In the genomic region with DNA sequence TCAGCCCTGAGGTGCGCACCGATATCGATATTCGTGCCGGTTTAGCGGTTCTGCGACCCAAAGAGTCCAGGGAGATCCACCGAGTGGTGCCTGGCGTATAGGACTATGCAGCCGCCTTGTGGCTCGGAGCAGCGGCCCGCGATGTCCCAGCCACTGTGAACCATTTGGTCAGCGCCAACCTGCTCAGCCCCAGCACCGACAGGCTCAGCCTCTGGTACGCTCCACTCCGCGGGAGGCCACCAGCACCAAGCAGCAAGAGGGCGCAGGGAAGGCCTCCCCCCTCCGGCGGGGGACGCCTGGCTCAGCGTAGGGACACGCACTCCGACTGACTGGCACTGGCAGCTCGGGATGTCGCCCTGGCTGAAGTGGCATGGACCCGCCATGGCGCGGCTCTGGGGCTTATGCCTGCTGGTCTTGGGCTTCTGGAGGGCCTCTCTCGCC, we compare ENCODE assay signal across 9 mouse cellular contexts. TPM values are rescaled to one million over a fixed set of nuclear protein-coding genes. Genes with fewer than 3 reads are reported as not detected.
DNase-seq lines count a peak whose midpoint lies in the region; ATAC-seq and TF ChIP-seq lines count a peak whose summit lies in the region.
"Had no signal": no experiment of that assay in that cellular context is flagged by ENCODE, and none has a peak within 500 bp of the region (broad histone marks: within the 10 kb centered on the region; RNA-seq: fewer than 3 reads in every experiment).

No protein-coding gene starts in this region.

- H3K4me2 ChIP-seq in embryonic facial prominence, embryonic 15.5 days (replicated peaks): peak overlapping the region; percentile 99
- H3K4me2 ChIP-seq in heart, postnatal 0 days (ENCODE audit: low read depth, low read length): peak overlapping the region; percentile 76
- H3K4me2 ChIP-seq in stomach, embryonic 14.5 days (replicated peaks; ENCODE audit: low read depth, low read length): peak overlapping the region; percentile 89

- H3K4me3 ChIP-seq in E14TG2a.4 (replicated peaks; ENCODE audit: low read length): peak overlapping the region; percentile 78
- H3K4me3 ChIP-seq in embryonic facial prominence, embryonic 15.5 days (replicated peaks): peak overlapping the region; percentile 52
- H3K4me3 ChIP-seq in heart, postnatal 0 days (ENCODE audit: low read depth, low read length): peak overlapping the region; percentile 45
- peak overlapping the region; percentile 51 for H3K4me3 ChIP-seq in stomach, embryonic 14.5 days (ENCODE audit: low read depth, low read length)

- peaks cover 72% of the 10 kb centered on the region for H3K27me3 ChIP-seq in E14TG2a.4 (ENCODE audit: insufficient read depth, low read length)
- H3K27me3 ChIP-seq in embryonic facial prominence, embryonic 15.5 days: peaks cover 61% of the 10 kb centered on the region
- peaks cover 62% of the 10 kb centered on the region for H3K27me3 ChIP-seq in heart, postnatal 0 days (ENCODE audit: control insufficient read depth, insufficient read depth, low read length)
- H3K27me3 ChIP-seq in stomach, embryonic 14.5 days (ENCODE audit: control insufficient read depth, insufficient read depth, low read length): peaks cover 33% of the 10 kb centered on the region

- H3K36me3 ChIP-seq in E14TG2a.4 (ENCODE audit: insufficient read depth, low read length): no peaks in the 10 kb centered on the region
- no peaks in the 10 kb centered on the region for H3K36me3 ChIP-seq in embryonic facial prominence, embryonic 15.5 days
- no peaks in the 10 kb centered on the region for H3K36me3 ChIP-seq in heart, postnatal 0 days (replicated peaks; ENCODE audit: control insufficient read depth, insufficient read depth, low read length)
- H3K36me3 ChIP-seq in stomach, embryonic 14.5 days (ENCODE audit: control insufficient read depth, insufficient read depth, low read length): no peaks in the 10 kb centered on the region

- H3K9ac ChIP-seq in embryonic facial prominence, embryonic 15.5 days: peak overlapping the region; percentile 33
- no peak overlapping the region for H3K9ac ChIP-seq in heart, postnatal 0 days (replicated peaks; ENCODE audit: low read depth, low read length)
- H3K9ac ChIP-seq in stomach, embryonic 14.5 days (replicated peaks; ENCODE audit: low read depth, low read length): peak overlapping the region; percentile 21; the same call in 1 of the 2 replicates

- TF ChIP-seq CTCF in E14TG2a.4 (conservative IDR thresholded peaks at IDR 0.05; ENCODE audit: low read length): no peak
- no peak for TF ChIP-seq CTCF in heart, postnatal 0 days (IDR thresholded peaks at IDR 0.05; ENCODE audit: low read depth)

- no peaks in the 10 kb centered on the region for H3K9me3 ChIP-seq in E14TG2a.4 (ENCODE audit: low read length)
- no peaks in the 10 kb centered on the region for H3K9me3 ChIP-seq in embryonic facial prominence, embryonic 15.5 days (replicated peaks)
- H3K9me3 ChIP-seq in heart, postnatal 0 days (replicated peaks; ENCODE audit: control insufficient read depth, low read length): no peaks in the 10 kb centered on the region
- H3K9me3 ChIP-seq in stomach, embryonic 14.5 days (ENCODE audit: control insufficient read depth, low read depth, low read length): no peaks in the 10 kb centered on the region; the same call in 1 of the 2 replicates

- WGBS in embryonic facial prominence, embryonic 15.5 days: 1% methylated on average over 32 of the region's 32 CpGs
- 2% methylated on average over 32 of the region's 32 CpGs for WGBS in heart, postnatal 0 days
- under 1% methylated on average over 32 of the region's 32 CpGs for WGBS in stomach, embryonic 14.5 days

- no peak for TF ChIP-seq EP300 in heart, postnatal 0 days (IDR thresholded peaks at IDR 0.05; ENCODE audit: low read depth)

- DNase-seq in adrenal gland, postnatal 25 days: peak; percentile 28
- no peak for DNase-seq in heart, postnatal 0 days (ENCODE audit: low spot score)
- peak; percentile 49 to 67 for DNase-seq in layer of hippocampus, postnatal 25 days (ENCODE audit: extremely low spot score in 1 of 2, low spot score in 1 of 2)
- DNase-seq in mesoderm, embryonic 11.5 days (ENCODE audit: low read depth, low spot score): peak; percentile 32

- ATAC-seq in embryonic facial prominence, embryonic 15.5 days (ENCODE audit: insufficient number of reproducible peaks, low FRiP score, low TSS enrichment, low read depth): 0 out of 2 replicates have a peak, but pooled peaks have one; percentile 17
- no peak for ATAC-seq in heart, postnatal 0 days (ENCODE audit: insufficient read depth, low read depth)
- peak; percentile 28; the same call in 1 of the 2 replicates for ATAC-seq in stomach, embryonic 14.5 days (ENCODE audit: insufficient number of reproducible peaks, insufficient read depth, low FRiP score, low read depth)
- ATAC-seq in monocyte, adult 5-6 weeks (replicated peaks; ENCODE audit: insufficient number of reproducible peaks, low FRiP score, low TSS enrichment, poor library complexity, severe bottlenecking): no peak

- H3K4me1 ChIP-seq in E14TG2a.4 (replicated peaks; ENCODE audit: low read depth, low read length): peaks cover 24% of the 10 kb centered on the region
- H3K4me1 ChIP-seq in embryonic facial prominence, embryonic 15.5 days: peaks cover 23% of the 10 kb centered on the region
- H3K4me1 ChIP-seq in heart, postnatal 0 days (ENCODE audit: control insufficient read depth, insufficient read depth): peaks cover 7% of the 10 kb centered on the region; the same call in 1 of the 2 replicates
- H3K4me1 ChIP-seq in stomach, embryonic 14.5 days (ENCODE audit: control insufficient read depth, insufficient read depth, low read length): no peaks in the 10 kb centered on the region

- H3K27ac ChIP-seq in embryonic facial prominence, embryonic 15.5 days (replicated peaks): no peak overlapping the region
- no peak overlapping the region for H3K27ac ChIP-seq in heart, postnatal 0 days (ENCODE audit: low read depth)
- no peak overlapping the region for H3K27ac ChIP-seq in stomach, embryonic 14.5 days (ENCODE audit: low read length)
- H3K27ac ChIP-seq: macrophage had no signal

RNA-seq across cellular contexts. Expression of a gene that starts 2.0 kb away (rescaled TPM):
- total RNA-seq in adrenal gland, postnatal 25 days (2021): 13.3 and 14.8 TPM in 2 replicates
- 40.9 and 43.8 TPM in 2 replicates for polyA plus RNA-seq in embryonic facial prominence, embryonic 15.5 days (2015; fragmentation: Nextera tagmentation; extraction: Ambion mirVana)
- total RNA-seq in heart, postnatal 0 days (2014; rRNA removed; ENCODE audit: low replicate concordance): 1.3 and 2.9 TPM in 2 replicates
- polyA plus RNA-seq in heart, postnatal 0 days (2015; fragmentation: Nextera tagmentation; extraction: Ambion mirVana): 0.92 TPM in 2 replicates
- 100 to 1,000 TPM; 319 to 331 TPM for total RNA-seq in layer of hippocampus, postnatal 25 days (2021)
- 2.3 and 3.9 TPM in 2 replicates for polyA plus RNA-seq in stomach, embryonic 14.5 days (2014; fragmentation: Nextera tagmentation; extraction: Ambion mirVana)
- not detected in 3 replicates for total RNA-seq in monocyte, adult 5-6 weeks (2017)
- polyA plus RNA-seq: macrophage had no signal

Comparison
In these comparisons a context has a peak if more than half of its experiments do, and no peak if none do; other contexts are left out.
1. ATAC-seq: peak in embryonic facial prominence, embryonic 15.5 days (single experiment) and stomach, embryonic 14.5 days (single experiment); none in heart, postnatal 0 days (single experiment) and monocyte, adult 5-6 weeks (single experiment).
2. RNA of a gene that starts 2.0 kb away (total RNA-seq): 319 to 331 TPM in layer of hippocampus, postnatal 25 days; 13.3 to 14.8 TPM in adrenal gland, postnatal 25 days, 1.3 to 2.9 TPM in heart, postnatal 0 days and not detected in monocyte, adult 5-6 weeks; every median in the first group is over 10 times any median in the second.
3. Peak in every context shown above with its lines, with median percentiles within 50 percentile points of each other: H3K4me3 ChIP-seq and H3K4me2 ChIP-seq.